Mouse (Mus musculus) cerebellum, postnatal 25 days (tissue): ENCODE data around the gene Rcan1.
"Not testable (repeated sequence)": the region's sequence is repeated elsewhere in the genome, so short reads cannot be mapped to it uniquely, and the experiment has no call there.

ENCODE experiments used
- DNase-seq, 2 experiments: peaks; one replicate each; pipeline ENCODE4 v3.0.0; 2021; ENCODE audit warnings: mixed read lengths in 2 of 2

The Rcan1 gene

DNA sequence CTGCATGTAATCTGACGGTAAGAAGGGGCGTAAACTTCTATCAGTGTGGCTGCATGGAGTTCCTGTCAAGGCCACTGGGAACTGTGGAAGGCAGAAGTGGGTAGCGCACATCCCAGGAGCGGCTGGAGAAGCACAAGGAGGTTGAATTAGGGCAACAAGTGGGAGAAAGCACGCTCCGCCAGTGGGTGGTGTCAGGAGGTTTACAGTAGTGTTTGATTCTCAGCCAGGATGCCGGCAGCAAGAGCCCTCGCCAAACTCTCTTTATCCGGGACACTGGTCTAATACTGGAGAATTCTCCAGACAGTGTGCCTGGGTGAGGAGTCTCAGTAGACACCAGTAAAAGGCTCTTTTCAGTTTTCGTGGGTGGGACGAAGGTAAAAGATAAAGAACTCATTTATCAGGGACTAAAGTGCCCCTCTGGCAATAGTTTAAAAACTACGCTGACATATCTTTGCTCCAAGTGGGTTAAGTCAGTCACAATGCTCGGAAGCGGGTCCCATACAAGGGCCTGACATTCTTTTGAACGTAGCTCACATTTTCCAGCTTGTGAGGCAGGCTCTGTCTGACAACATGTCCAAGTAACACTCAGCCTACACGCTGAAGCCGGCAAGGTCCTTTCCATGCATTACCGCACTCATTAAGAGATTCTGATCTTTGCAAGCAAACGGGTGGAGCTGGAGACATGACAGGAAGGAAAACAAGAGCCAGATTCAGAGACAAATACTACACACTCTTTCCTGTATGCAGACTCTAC lies 42.3 kb downstream of the Rcan1 start:
- no peak for DNase-seq

DNA sequence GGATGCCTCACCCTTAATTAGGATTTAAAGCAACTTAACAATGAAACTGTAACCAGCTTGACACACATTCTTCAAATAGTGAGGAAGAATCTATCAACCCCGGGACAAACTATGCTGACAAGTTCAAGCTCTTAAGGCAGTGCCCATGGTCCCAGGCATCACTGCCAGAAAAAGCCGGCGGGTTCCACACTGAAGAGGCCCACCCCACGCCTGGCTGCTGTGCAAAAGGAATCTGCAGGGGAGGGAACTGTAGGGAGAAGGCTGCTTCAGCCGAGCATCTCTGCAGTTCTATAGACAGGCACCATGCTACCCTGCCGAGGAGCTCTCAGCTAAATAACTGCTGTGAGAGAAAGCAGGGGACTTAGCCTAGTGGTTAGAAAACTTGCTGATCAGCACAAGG lies 44.0 kb downstream of the Rcan1 start:
- DNase-seq: no peak

GRCm38 (mm10) chr16:92425875-92426274 lies 44.8 kb downstream of the Rcan1 start:
- DNase-seq: no peak

DNA sequence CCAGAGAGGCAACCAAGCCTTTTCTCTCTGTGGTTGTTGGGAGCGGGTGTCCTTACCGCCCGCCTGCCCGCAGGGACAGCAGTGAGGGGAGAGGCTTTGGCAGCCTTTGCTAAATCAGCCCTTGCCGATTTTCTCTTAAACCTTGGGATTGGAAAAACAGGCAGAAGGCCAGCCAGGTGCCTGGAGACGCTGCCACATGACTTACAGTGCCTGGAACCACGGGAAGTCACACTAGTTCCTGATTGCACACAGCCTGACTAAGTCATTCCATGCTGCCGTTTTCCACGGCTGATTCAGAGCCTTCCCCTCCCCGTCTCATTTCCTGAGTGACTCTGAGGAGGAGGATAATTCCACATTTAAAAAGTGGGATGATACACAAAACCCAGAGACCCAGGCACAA lies 47.3 kb downstream of the Rcan1 start:
- DNase-seq: peak; percentile 34 to 58

GRCm38 (mm10) chr16:92422435-92423362 lies 48.0 kb downstream of the Rcan1 start:
- no peak for DNase-seq

- peak in 1 of 2 experiments; percentile 28 for DNase-seq
Measured at GRCm38 (mm10) chr16:92421147-92421934, 49.3 kb downstream of the Rcan1 start.

DNA sequence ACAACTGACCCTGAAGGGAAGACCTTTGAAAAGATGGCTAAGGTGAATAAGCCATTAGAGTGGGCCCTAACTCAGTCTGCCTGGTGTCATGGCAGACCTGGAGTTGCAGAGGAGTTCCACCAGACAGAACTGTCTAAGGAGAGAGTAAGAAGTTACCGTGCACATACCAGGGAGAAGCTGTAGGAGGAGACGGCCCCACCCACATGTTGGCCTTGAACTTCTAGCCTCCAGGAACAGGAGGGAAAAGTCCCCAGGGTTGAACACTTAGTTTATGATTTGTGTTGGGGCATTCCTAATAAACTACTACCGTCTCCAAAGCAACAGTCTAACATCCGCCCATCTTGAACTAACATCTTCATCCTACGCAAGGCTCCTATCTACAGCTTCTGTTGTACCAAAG lies 50.0 kb downstream of the Rcan1 start:
- DNase-seq: no peak

- DNase-seq: no peak
Measured at GRCm38 (mm10) chr16:92419099-92419498, 51.6 kb downstream of the Rcan1 start.

GRCm38 (mm10) chr16:92417267-92417666 lies 53.4 kb downstream of the Rcan1 start:
- DNase-seq: no peak

DNA sequence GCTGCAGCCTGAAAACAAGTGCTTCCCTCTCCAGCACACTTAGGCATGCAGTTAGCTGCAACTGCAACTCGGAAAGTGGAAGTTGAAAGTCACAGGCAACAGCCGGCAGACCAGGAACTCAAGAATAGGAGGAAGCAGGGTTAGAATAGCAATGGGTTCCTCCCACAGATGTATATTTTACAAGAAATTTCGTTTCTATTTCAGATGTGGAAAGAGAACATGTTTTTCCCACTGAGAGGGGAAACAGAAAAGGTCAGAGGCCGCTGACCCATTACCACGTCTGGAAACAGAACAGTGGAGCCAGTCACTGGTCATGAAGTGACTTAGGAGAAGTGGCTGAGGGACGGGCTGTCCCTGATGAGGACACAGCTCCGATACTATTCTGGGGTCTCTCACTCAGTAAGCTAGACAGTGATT lies 55.0 kb downstream of the Rcan1 start:
- DNase-seq: no peak

- not testable (repeated sequence) for DNase-seq
Measured at GRCm38 (mm10) chr16:92415038-92415437, 55.6 kb downstream of the Rcan1 start.

- DNase-seq: no peak
Measured at GRCm38 (mm10) chr16:92412888-92413287, 57.8 kb downstream of the Rcan1 start.

DNA sequence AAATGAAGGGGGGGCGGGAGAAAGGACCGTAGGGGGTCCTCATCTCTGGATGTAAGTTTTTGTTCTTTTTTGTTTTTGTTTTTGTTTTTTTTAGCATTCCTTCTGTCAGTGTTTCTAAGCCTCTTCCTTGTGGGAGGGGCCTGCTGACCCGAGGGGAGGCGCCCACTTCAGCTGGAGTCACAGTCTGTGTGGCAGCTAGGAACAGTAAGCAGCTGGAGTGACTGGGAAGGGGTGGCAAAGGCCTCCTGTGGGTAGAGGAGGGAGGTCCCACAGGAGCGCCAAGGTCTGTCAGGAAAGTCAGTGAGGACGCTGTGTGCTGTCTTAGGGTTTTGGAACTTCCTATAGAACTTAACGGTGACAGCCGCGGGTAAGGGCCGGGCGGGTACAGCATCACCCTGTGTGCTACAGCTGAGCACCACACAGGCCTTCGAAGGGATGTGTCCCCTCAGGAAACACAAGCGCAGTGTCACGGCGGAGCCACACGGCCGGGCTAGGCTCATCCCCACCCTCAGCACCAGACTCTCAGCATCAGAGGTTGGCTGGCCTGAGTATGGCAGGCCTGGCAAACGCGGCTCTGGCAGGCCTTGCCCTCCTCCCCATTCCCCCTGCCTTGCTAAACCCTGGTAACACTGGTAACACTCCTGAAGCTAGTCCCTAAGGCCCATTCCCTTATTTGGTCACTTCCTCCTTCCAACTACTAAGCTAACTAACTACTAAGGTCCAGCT lies 58.5 kb downstream of the Rcan1 start:
- no peak for DNase-seq

GRCm38 (mm10) chr16:92410344-92410743 lies 60.3 kb downstream of the Rcan1 start:
- DNase-seq: no peak

- DNase-seq: no peak
Measured at GRCm38 (mm10) chr16:92407883-92408282, 62.8 kb downstream of the Rcan1 start.

DNA sequence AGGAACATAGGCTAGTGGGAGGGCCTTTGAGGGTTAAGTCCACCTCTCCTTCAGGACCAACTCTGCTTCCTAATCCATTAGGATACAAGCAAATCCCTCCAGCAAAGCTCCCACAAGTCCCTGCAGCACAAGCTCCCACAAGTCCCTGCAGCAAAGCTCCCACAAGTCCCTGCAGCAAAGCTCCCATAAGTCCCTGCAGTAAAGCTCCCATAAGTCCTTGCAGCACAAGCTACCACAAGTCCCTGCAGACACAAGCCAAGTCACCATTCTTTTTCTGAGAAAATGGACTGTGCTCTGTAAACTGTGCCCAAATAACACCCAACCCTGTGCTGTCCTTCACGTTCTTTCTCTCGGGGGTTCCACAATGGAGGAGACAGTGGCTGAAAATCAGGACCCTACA lies 66.5 kb downstream of the Rcan1 start:
- DNase-seq: no peak

GRCm38 (mm10) chr16:92403069-92403468 lies 67.6 kb downstream of the Rcan1 start:
- peak in 1 of 2 experiments; percentile 44 for DNase-seq

GRCm38 (mm10) chr16:92402216-92402615 lies 68.5 kb downstream of the Rcan1 start:
- DNase-seq: no peak

GRCm38 (mm10) chr16:92401206-92401605 lies 69.5 kb downstream of the Rcan1 start:
- no peak for DNase-seq

DNA sequence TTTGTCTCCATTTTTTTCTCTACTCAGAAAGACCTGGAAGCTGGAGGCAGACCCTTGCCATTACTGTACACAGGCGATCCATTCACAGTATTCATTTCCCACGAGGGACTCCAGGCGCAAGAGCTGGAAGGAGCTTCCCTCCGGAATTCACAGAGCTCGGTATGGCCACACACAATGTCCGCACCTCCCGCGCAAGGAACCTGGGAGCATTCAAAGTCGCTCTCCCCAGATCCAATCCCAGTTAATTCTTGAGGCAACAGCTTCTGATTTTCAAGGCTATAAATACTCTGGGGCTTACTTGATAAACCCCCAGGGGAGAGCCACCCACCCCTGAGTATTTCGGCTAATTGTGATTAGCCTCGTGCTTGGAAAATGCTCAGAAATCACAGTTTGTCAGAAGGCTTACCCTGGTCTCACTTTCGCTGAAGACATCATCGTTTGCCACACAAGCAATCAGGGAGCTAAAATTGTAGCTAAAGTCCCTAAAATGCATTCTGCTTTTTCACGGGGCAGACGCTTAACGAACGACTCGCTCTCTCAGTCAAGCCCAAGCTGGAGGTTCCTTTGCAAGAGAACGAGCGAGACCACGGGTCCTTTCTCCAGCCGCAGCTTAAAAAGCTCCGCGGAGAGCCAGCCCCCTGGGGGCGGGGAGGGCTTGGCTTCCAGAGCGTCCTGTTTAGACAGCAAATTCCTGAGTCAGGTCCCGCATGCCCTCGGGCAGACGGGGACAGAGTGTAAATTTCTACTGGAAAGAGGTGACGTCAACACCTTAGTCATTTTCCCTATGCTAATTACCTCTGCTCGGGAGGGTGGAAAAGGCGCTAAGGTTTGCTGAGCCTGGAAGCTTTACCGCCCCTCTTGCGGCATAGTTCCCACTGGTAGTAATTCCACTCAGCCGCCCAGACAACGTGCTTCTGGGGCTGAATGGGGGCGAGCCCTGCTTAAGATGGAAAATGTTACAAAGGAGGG lies 70.9 kb downstream of the Rcan1 start:
- peak; percentile 74 to 77 for DNase-seq

- DNase-seq: no peak
Measured at GRCm38 (mm10) chr16:92398574-92399118, 72.0 kb downstream of the Rcan1 start.
